Mouse (Mus musculus) ovary, adult 18-20 months (tissue): Measurements from ENCODE around the gene Bdh2.

Source experiments
- DNase-seq: peaks from one replicate; pipeline ENCODE4 v3.0.0; 2022; ENCODE audit warnings: low spot score, mixed read lengths

The Bdh2 gene

DNA sequence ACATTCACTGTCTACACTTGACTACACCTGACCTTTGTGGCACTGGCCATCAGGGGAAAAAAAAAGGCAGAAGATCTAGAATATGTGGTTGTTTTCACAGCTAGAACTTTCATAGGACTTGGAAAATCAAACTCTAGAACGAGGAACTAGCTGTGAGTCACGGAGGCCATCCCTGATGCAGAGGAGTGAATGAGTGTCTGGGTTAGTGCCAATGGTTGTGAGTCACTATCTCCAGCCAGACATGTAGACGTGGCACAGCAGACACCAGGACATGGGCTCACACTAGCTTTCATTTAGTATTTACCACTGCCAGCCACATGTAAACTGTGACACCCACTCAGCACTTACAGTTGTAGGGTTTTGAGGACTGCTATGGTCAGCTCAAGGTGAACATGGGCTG, 17.5 kb downstream of the Bdh2 start:
- peak; percentile 33 for DNase-seq

DNA sequence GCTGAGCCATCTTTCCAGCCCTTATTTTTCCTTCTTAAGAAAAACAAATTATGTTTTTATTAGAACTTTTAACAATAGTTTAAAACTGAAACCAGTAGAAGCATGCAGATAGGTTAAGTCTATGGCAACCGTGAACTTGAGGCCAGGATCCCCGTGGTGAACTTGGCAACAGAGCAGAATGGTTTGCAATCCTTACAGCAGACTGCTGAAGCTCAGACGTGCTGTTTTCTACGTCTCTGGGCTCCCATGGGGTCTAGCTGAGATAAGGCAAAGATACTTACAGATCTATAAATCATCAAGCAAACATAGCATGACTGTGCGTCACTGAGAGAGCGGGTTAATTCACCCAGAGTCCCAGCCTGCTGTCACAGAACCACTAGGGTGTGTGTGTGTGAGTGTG, 19.1 kb downstream of the Bdh2 start:
- DNase-seq, result no peak

GRCm38 (mm10) chr3:135304060-135304459, 23.0 kb downstream of the Bdh2 start:
- DNase-seq, result no peak

GRCm38 (mm10) chr3:135304566-135304965, 23.5 kb downstream of the Bdh2 start:
- DNase-seq, result no peak

- DNase-seq, result peak; percentile 20
Measured at GRCm38 (mm10) chr3:135307411-135308259, 26.6 kb downstream of the Bdh2 start, which contains the start of gene Slc9b2. TSS of gene Slc9b2 (plus strand) at chr3:135307700.

- no peak for DNase-seq
Measured at GRCm38 (mm10) chr3:135312916-135313491, 32.0 kb downstream of the Bdh2 start.

DNA sequence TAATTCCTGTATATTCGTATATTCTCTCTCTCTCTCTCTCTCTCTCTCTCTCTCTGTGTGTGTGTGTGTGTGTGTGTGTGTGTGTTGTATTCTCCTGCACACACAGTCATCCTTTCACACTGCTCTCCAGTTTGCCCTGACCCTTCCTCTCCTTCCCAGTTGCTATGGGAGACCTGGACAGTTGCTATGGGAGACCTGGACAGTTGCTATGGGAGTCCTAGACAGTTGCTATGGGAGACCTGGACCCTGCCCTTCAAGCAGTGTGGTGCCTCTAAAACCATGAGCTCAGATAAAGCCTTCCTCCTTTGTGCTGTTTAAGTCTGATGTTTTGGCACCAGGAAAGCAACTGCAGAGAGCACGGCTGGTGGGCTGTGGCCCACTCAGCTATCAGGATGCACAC, 32.7 kb downstream of the Bdh2 start:
- DNase-seq, result no peak

DNA sequence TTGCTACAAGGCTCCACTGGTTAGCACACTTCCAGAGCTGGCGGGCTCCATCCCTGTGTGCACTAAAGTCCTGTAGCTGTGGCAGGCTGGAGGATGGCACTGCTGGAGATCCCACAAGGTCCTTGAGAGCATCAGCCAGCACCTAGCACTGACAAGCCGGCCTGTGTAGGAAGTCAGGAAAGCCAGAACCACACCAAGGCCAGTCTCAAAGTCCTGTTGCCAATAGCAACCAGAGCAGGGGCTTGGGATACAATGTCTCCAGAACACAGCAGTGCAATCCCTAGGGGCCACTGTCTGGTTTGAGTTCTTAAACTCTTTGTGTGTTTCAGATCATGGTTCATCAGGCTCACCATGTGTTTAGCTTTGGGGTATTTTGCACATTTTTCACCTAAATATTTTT, 33.8 kb downstream of the Bdh2 start:
- no peak for DNase-seq

GRCm38 (mm10) chr3:135315720-135316425, 34.9 kb downstream of the Bdh2 start:
- DNase-seq, result no peak

DNA sequence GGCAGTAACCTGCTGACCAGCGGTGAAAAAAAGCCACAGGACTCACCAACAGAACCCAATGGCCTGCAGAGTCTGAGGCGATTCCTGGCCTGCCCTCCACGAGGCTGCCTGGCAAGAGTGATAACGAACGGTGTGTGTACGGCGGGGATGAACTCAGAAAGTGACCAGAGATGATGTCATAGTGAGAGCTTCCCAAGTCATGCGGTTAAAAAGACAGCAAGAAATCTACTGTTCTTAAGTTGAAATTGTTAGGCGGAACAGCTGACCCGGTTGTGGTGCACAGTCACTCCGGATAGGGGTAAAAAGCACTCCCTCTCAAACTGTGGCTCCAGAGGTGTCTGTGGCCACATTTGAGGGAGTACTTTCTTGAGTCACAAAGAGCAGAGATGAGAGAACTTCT, 37.3 kb downstream of the Bdh2 start:
- DNase-seq, result no peak

DNA sequence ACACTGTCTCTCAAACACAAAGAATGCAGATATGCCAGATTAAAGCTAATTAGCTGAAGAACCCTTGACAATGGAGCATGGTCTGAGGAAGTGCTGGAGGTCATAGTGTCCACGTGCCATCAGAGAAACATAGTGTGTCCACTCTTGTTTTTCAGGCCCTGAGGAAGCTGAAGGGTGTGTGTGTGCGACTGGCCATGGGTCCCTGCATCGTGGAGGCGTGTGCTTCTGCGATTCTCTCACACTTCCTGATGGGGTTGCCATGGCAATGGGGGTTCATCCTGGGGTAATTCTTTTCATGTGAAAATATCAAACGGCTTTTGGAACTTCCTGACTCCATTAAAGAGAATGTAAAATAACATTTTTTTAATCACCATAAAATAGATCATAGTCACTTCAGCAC, 43.3 kb downstream of the Bdh2 start:
- no peak for DNase-seq

- DNase-seq, result no peak
Measured at GRCm38 (mm10) chr3:135327176-135327575, 46.2 kb downstream of the Bdh2 start.

- DNase-seq, result no peak
Measured at GRCm38 (mm10) chr3:135327601-135328000, 46.6 kb downstream of the Bdh2 start.

DNA sequence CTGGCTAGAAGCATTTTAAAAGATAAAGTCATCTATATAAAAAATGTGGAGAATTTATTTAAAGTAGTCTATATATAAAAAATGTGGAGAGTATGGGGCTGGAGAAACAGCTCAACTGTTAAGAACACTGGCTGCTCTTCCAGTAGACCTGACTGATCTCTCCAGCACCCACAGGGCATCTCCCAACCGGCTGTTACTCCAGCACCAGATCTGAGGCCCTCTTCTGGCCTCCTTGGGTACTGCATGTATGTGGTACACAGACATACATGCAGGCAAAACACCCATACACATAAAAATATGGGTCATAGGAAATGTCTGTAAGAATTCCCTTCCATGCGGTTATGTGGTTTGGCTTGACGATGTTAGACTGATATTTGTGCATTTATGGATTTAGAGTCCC, 47.5 kb downstream of the Bdh2 start:
- DNase-seq, result no peak

GRCm38 (mm10) chr3:135332691-135333090, 51.7 kb downstream of the Bdh2 start:
- no peak for DNase-seq

DNA sequence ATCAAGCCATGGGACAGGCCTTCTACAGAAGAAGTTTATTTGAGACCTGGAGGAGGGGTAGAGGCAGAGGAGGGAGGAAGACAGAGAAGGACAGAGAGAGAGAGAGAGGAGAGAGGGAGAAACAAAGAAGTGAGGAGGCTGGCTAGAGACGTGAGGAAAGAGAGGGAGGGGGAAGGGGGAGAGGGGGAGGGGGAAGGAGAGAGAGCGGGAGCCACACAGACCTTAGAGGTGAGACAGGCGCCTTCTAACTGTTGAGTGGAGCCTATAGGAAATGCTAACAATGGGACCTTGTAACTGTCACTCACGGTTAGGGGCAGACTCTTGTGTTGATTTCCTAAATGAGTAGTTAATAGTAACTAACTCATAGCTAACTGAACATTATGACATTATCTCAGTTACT, 52.7 kb downstream of the Bdh2 start:
- DNase-seq, result no peak

DNA sequence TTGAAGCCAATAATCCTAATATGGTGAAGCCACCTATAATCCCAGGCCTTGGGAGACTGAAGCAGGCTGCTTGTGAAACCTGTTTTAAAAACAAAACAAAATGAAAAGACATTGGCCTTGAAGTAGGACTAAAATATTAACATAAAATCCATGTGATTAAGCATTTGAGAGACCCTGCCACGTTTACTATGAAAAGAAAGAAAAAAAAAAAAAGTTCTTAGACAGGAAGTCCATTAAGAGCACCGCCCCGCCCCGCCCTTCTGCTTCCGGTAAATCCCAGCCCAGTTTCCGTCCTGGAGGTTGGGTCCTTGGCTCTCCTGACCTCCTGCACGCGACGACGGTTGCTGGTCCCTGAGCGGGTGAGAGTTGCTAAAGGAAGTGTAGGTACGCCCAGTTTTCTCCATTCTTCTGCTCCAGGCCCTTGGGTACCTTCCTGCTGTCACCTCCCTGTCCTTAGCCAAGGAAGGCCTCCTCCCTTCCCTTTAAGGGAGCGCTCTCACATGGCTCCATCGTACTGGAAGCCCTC, 66.8 kb downstream of the Bdh2 start, which contains the start of gene Slc9b1:
Slc9b1 (plus strand) TSS at position 291 of the 526 bp plus-strand sequence.
- DNase-seq, result no peak

- no peak for DNase-seq
Measured at GRCm38 (mm10) chr3:135349022-135349421, 68.0 kb downstream of the Bdh2 start.

- DNase-seq, result no peak
Measured at GRCm38 (mm10) chr3:135351857-135352256, 70.8 kb downstream of the Bdh2 start.
